Mouse (Mus musculus) thymus, adult 2 months (tissue): ENCODE results near the gene Prmt1.

Experiments
- CTCF ChIP-seq: fragments of 200-500 bp; IDR thresholded peaks from 2 replicates; pipeline ENCODE4 v1.5.1; 2012; ENCODE audit warnings: mild to moderate bottlenecking, control low read depth, low read length, moderate library complexity, borderline replicate concordance; ENCODE audit not compliant: control insufficient read depth, poor library complexity, insufficient read depth; ENCODE audit errors: extremely low read depth
- POLR2A ChIP-seq: fragments of 200-500 bp; IDR thresholded peaks from 2 replicates; pipeline ENCODE4 v1.6.1; 2012; ENCODE audit warnings: mild to moderate bottlenecking, low read length, control low read depth, moderate library complexity; ENCODE audit not compliant: control insufficient read depth, poor library complexity, insufficient read depth; ENCODE audit errors: extremely low read depth

GRCm38 (mm10) chr7:45030857-45031256 is 44.5 kb upstream of the Prmt1 start:
- no peak for TF ChIP-seq POLR2A
- TF ChIP-seq CTCF = no peak
